Mouse (Mus musculus) neural tube, embryonic 11.5 days (tissue): ENCODE measurements around the gene Cirbp. TPM values are rescaled to one million over a fixed set of nuclear protein-coding genes. Genes with fewer than 3 reads are reported as not detected.

Experiments
- ATAC-seq: fragments of 200-750 bp; cut with Nextera tagmentation; 2 replicates; pipeline ENCODE4 v1.8.0; 2017; ENCODE audit warnings: moderate number of reproducible peaks, mild to moderate bottlenecking, moderate TSS enrichment, moderate library complexity; ENCODE audit not compliant: insufficient read depth, low FRiP score, low TSS enrichment
- DNase-seq: peaks from one replicate; pipeline ENCODE4 v3.0.0-alpha.2; 2015; ENCODE audit warnings: low spot score
- H3K27ac ChIP-seq: fragments of 300-500 bp; sonication (generic); 2 replicates; pipeline ENCODE4 v1.5.1; 2014; ENCODE audit warnings: low read depth, mild to moderate bottlenecking, low read length
- H3K27me3 ChIP-seq: fragments of 300-500 bp; sonication (generic); 2 replicates; pipeline ENCODE4 v1.6.1; 2014; ENCODE audit warnings: mild to moderate bottlenecking, low read length, mixed read lengths; ENCODE audit not compliant: control insufficient read depth, insufficient read depth
- H3K36me3 ChIP-seq: fragments of 300-500 bp; sonication (generic); 2 replicates; pipeline ENCODE4 v1.6.1; 2014; ENCODE audit warnings: mild to moderate bottlenecking, low read length, moderate library complexity, mixed read lengths; ENCODE audit not compliant: control insufficient read depth, insufficient read depth
- H3K4me1 ChIP-seq: fragments of 300-500 bp; sonication (generic); 2 replicates; pipeline ENCODE4 v1.6.1; 2014; ENCODE audit warnings: low read length, mixed read lengths; ENCODE audit not compliant: control insufficient read depth, insufficient read depth
- H3K4me2 ChIP-seq: fragments of 300-500 bp; sonication (generic); 2 replicates; pipeline ENCODE4 v1.6.1; 2014; ENCODE audit warnings: low read depth, mild to moderate bottlenecking, moderate library complexity
- H3K4me3 ChIP-seq: fragments of 300-500 bp; sonication (generic); 2 replicates; pipeline ENCODE4 v1.5.1; 2014; ENCODE audit warnings: low read depth, low read length
- H3K9ac ChIP-seq: fragments of 300-500 bp; sonication (generic); 2 replicates; pipeline ENCODE4 v1.6.1; 2014; ENCODE audit warnings: mild to moderate bottlenecking, low read length
- H3K9me3 ChIP-seq: fragments of 300-500 bp; sonication (generic); 2 replicates; pipeline ENCODE4 v1.6.1; 2016; ENCODE audit warnings: low read length; ENCODE audit not compliant: control insufficient read depth
- WGBS: fragments of 180-500 bp; shearing (Covaris S2); extraction: QIAGEN DNeasy Blood & Tissue Kit; methylation state at CpG from one replicate; pipeline ENCODE4 v1.1.7; 2014; 5-methylcytosine and 5-hydroxymethylcytosine counted together
- polyA plus RNA-seq: library from polyadenylated mRNA; unstranded; fragments of >200 nt; fragmentation: Nextera tagmentation; extraction: Ambion mirVana; gene quantifications from 2 replicates; pipeline ENCODE4 v1.2.1, GENCODE M21; 2014

Cirbp gene
- polyA plus RNA-seq, 1 experiment from 2014 or later, result 85.1 TPM

GRCm38 (mm10) chr10:80135641-80136040, 30.1 kb upstream of the Cirbp start:
- ATAC-seq (no peak), DNase-seq (no peak)
- Histone ChIP-seq H3K4me1 (peaks cover 27% of the 10 kb centered on the region), H3K36me3 (no peaks in the 10 kb centered on the region), H3K27ac (no peak overlapping the region), H3K4me3 (no peak overlapping the region), H3K9me3 (no peaks in the 10 kb centered on the region), H3K4me2 (no peak overlapping the region), H3K27me3 (peaks cover 29% of the 10 kb centered on the region), H3K9ac (no peak overlapping the region)
- 88% methylated on average over 1 of the region's 1 CpGs for WGBS

GRCm38 (mm10) chr10:80136179-80136951, 29.4 kb upstream of the Cirbp start:
- H3K27me3 ChIP-seq, result peaks cover 29% of the 10 kb centered on the region
- WGBS, result 14% methylated on average over 39 of the region's 49 CpGs
- DNase-seq (no peak), ATAC-seq (no peak)
- no peaks in the 10 kb centered on the region for H3K36me3 ChIP-seq
- H3K4me2 ChIP-seq, result peak overlapping the region; percentile 57
- peaks cover 24% of the 10 kb centered on the region for H3K4me1 ChIP-seq
- H3K27ac ChIP-seq, result no peak overlapping the region
- no peaks in the 10 kb centered on the region for H3K9me3 ChIP-seq
- H3K9ac ChIP-seq, result peak overlapping the region; percentile 35
- peak overlapping the region; percentile 9 for H3K4me3 ChIP-seq

- H3K9me3 ChIP-seq, result no peaks in the 10 kb centered on the region
- H3K4me2 ChIP-seq, result peak overlapping the region; percentile 57
- peak overlapping the region; percentile 52 for H3K4me3 ChIP-seq
- H3K27ac ChIP-seq, result no peak overlapping the region
- H3K27me3 ChIP-seq, result peaks cover 29% of the 10 kb centered on the region
- DNase-seq (no peak), ATAC-seq (no peak)
- WGBS, result 6% methylated on average over 27 of the region's 29 CpGs
- peak overlapping the region; percentile 35 for H3K9ac ChIP-seq
- no peaks in the 10 kb centered on the region for H3K36me3 ChIP-seq
- H3K4me1 ChIP-seq, result peaks cover 24% of the 10 kb centered on the region
Observed at GRCm38 (mm10) chr10:80136952-80137625, 28.7 kb upstream of the Cirbp start.

- H3K4me3 ChIP-seq, result peak overlapping the region; percentile 52
- H3K36me3 ChIP-seq, result no peaks in the 10 kb centered on the region
- H3K9me3 ChIP-seq, result no peaks in the 10 kb centered on the region
- 3% methylated on average over 22 of the region's 33 CpGs for WGBS
- DNase-seq (peak; percentile 46), ATAC-seq (no peak)
- peak overlapping the region; percentile 79 for H3K9ac ChIP-seq
- H3K4me1 ChIP-seq, result peaks cover 28% of the 10 kb centered on the region
- peaks cover 29% of the 10 kb centered on the region for H3K27me3 ChIP-seq
- H3K27ac ChIP-seq, result peak overlapping the region; percentile 65
- H3K4me2 ChIP-seq, result peak overlapping the region; percentile 57
Observed at GRCm38 (mm10) chr10:80137626-80138552, 27.9 kb upstream of the Cirbp start.

GRCm38 (mm10) chr10:80138553-80139438, 27.0 kb upstream of the Cirbp start, which contains the start of gene Atp5d:
Atp5d (plus strand) TSS chr10:80138632.
- ATAC-seq (no peak; the same call in 1 of the 2 replicates), DNase-seq (peak; percentile 67)
- H3K4me2 ChIP-seq, result peak within 1 kb of the TSS; percentile 57
- peak within 1 kb of the TSS; percentile 65 for H3K27ac ChIP-seq
- no peaks in the 10 kb centered on the region for H3K9me3 ChIP-seq
- no peaks in the 10 kb centered on the region; the same call in 1 of the 2 replicates for H3K36me3 ChIP-seq
- peak within 1 kb of the TSS; percentile 79 for H3K9ac ChIP-seq
- peaks cover 29% of the 10 kb centered on the region for H3K27me3 ChIP-seq
- peak within 1 kb of the TSS; percentile 52 for H3K4me3 ChIP-seq
- WGBS, result under 1% methylated on average over 74 of the region's 94 CpGs
- peaks cover 30% of the 10 kb centered on the region for H3K4me1 ChIP-seq

GRCm38 (mm10) chr10:80139439-80139775, 26.4 kb upstream of the Cirbp start:
- H3K27me3 ChIP-seq, result peaks cover 29% of the 10 kb centered on the region
- H3K4me3 ChIP-seq, result peak overlapping the region; percentile 52
- H3K36me3 ChIP-seq, result no peaks in the 10 kb centered on the region; the same call in none of the 2 replicates
- H3K4me1 ChIP-seq, result peaks cover 30% of the 10 kb centered on the region
- no peaks in the 10 kb centered on the region for H3K9me3 ChIP-seq
- peak overlapping the region; percentile 57 for H3K4me2 ChIP-seq
- peak overlapping the region; percentile 65 for H3K27ac ChIP-seq
- no peak for DNase-seq
- peak overlapping the region; percentile 79 for H3K9ac ChIP-seq
- ATAC-seq, result no peak
- 1% methylated on average over 10 of the region's 10 CpGs for WGBS

- Histone ChIP-seq H3K4me3 (no peak overlapping the region), H3K9ac (no peak overlapping the region), H3K27me3 (peaks cover 28% of the 10 kb centered on the region)
Observed at GRCm38 (mm10) chr10:80139975-80140665, 25.7 kb upstream of the Cirbp start.

More at GRCm38 (mm10) chr10:80139975-80140665, 25.7 kb upstream of the Cirbp start:
- Histone ChIP-seq H3K4me2 (no peak overlapping the region), H3K27ac (no peak overlapping the region), H3K4me1 (peaks cover 30% of the 10 kb centered on the region), H3K9me3 (no peaks in the 10 kb centered on the region), H3K36me3 (peaks cover 4% of the 10 kb centered on the region)
- ATAC-seq (no peak), DNase-seq (no peak)
- 73% methylated on average over 11 of the region's 11 CpGs for WGBS
